Mouse (Mus musculus): ENCODE data around the gene Sebox. TPM values are rescaled to one million over a fixed set of nuclear protein-coding genes. Genes with fewer than 3 reads are reported as not detected.

Sebox gene
- polyA plus RNA-seq, 1 experiment from 2014 or later = 0.22 TPM

DNA sequence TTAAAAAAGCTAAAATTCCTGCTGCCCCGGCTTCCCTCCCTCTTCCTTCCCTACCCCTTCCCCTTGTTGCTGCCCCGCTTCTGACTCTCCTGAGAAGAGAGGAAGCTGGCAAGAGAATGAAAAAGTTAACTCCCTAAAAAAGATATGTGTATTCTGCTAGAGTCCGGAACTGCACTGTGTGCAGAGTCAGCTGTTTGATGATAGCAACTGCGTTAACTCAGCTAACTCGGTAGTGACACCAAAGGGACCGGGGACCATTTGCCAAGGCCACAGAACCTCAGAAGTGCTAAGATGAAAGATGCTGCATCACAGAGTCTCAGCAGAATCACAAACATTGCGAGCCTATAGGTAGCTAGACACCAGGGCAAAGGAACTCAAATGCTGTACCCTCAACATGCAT lies 35.7 kb upstream of the Sebox start:
- no peak overlapping the region for H3K4me2 ChIP-seq
- peaks cover 14% of the 10 kb centered on the region; the same call in 1 of the 2 replicates for H3K36me3 ChIP-seq
- no peak overlapping the region for H3K27ac ChIP-seq
- H3K4me1 ChIP-seq = peaks cover 17% of the 10 kb centered on the region
- 68% methylated on average over 7 of the region's 7 CpGs for WGBS
- H3K9ac ChIP-seq = no peak overlapping the region
- no peaks in the 10 kb centered on the region for H3K9me3 ChIP-seq
- no peak for ATAC-seq (ENCODE audit: insufficient number of reproducible peaks, low FRiP score, low TSS enrichment, low read depth)
- H3K4me3 ChIP-seq = no peak overlapping the region
- H3K27me3 ChIP-seq = no peaks in the 10 kb centered on the region

GRCm38 (mm10) chr11:78467932-78468331 lies 35.3 kb upstream of the Sebox start:
- H3K4me2 ChIP-seq = no peak overlapping the region
- ATAC-seq (ENCODE audit: insufficient number of reproducible peaks, low FRiP score, low TSS enrichment, low read depth) = no peak
- peaks cover 14% of the 10 kb centered on the region; the same call in 1 of the 2 replicates for H3K36me3 ChIP-seq
- H3K27ac ChIP-seq = peak overlapping the region; percentile 22; the same call in 1 of the 2 replicates
- H3K27me3 ChIP-seq = no peaks in the 10 kb centered on the region
- peaks cover 17% of the 10 kb centered on the region for H3K4me1 ChIP-seq
- no peak overlapping the region for H3K4me3 ChIP-seq
- H3K9me3 ChIP-seq = no peaks in the 10 kb centered on the region
- 57% methylated on average over 3 of the region's 3 CpGs for whole genome bisulfite sequencing
- no peak overlapping the region for H3K9ac ChIP-seq

DNA sequence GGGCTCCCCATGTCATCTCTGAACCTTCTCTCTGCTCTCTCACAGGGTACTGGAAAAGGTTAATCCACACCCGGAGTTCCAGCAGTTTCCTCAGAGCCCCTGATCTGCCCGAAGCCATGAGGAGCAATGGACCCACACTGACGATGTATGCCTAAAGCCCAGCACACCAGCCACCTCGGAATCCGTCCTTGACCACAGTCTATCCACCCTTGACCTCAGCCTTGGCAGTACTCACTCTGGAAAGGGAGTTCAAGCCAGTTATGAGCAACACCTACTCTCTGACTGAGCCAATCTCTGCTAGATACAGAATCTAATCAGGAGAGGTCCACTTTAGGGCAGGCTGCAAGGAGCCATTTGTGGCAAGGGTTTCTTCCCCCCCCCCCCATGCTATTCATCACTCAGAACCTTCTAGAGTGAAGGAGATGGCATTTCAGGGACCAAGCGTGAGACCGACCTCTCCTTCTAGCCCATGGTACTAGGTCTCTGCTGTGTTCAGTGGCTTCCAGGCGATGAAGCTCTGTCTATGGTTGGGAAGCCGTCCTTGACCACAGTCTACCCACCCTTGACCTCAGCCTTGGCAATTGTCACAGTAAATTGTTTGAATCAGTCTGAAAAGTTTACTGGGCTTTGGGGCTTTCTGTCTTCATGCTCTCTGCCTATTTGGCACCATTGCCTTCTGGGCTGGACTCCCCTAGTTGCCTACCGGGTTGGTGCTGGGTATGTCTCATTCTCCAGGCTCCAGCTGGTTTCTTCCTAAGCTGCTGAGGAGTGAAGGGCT lies 31.7 kb upstream of the Sebox start:
- WGBS = 89% methylated on average over 10 of the region's 10 CpGs
- H3K9me3 ChIP-seq = no peaks in the 10 kb centered on the region
- no peaks in the 10 kb centered on the region for H3K27me3 ChIP-seq
- H3K27ac ChIP-seq = no peak overlapping the region
- H3K9ac ChIP-seq = no peak overlapping the region
- no peak overlapping the region for H3K4me2 ChIP-seq
- peaks cover 5% of the 10 kb centered on the region for H3K4me1 ChIP-seq
- H3K4me3 ChIP-seq = no peak overlapping the region
- peaks cover 14% of the 10 kb centered on the region; the same call in 1 of the 2 replicates for H3K36me3 ChIP-seq
- ATAC-seq (ENCODE audit: insufficient number of reproducible peaks, low FRiP score, low TSS enrichment, low read depth) = no peak

DNA sequence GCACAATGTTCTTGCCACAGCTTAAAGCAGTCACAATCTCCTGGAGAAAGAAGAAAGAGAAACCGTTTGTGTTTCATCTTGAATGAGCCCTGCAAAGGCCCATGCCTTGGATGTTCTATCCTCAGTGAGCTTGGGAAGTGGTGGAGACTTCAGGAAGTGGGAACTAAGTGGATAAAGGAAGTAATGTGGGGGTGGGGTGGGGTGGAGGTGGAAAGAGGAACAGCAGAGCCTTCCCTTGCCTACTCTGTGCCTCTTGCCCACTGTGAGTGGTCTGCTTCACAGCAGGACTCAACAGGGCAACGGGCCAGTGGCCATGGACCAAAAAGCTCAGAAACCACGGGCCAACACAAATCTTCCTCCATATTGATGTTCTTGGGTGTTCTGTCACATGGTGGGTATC lies 28.0 kb upstream of the Sebox start:
- Histone ChIP-seq H3K4me1 (no peaks in the 10 kb centered on the region), H3K9me3 (no peaks in the 10 kb centered on the region), H3K27me3 (no peaks in the 10 kb centered on the region), H3K4me2 (no peak overlapping the region), H3K36me3 (peaks cover 12% of the 10 kb centered on the region; the same call in 1 of the 2 replicates), H3K4me3 (no peak overlapping the region), H3K27ac (no peak overlapping the region), H3K9ac (no peak overlapping the region)
- no peak for ATAC-seq (ENCODE audit: insufficient number of reproducible peaks, low FRiP score, low TSS enrichment, low read depth)
- 82% methylated on average over 3 of the region's 3 CpGs for WGBS

- H3K9me3 ChIP-seq = no peaks in the 10 kb centered on the region
- no peak overlapping the region for H3K4me3 ChIP-seq
- WGBS = 48% methylated on average over 7 of the region's 7 CpGs
- no peaks in the 10 kb centered on the region for H3K36me3 ChIP-seq
- no peaks in the 10 kb centered on the region for H3K4me1 ChIP-seq
- no peak for ATAC-seq (ENCODE audit: insufficient number of reproducible peaks, low FRiP score, low TSS enrichment, low read depth)
- H3K27ac ChIP-seq = no peak overlapping the region
- H3K4me2 ChIP-seq = no peak overlapping the region
- H3K27me3 ChIP-seq = peaks cover 43% of the 10 kb centered on the region
- no peak overlapping the region for H3K9ac ChIP-seq
These were observed 19.6 kb upstream of the Sebox start for GRCm38 (mm10) chr11:78483639-78484038.

DNA sequence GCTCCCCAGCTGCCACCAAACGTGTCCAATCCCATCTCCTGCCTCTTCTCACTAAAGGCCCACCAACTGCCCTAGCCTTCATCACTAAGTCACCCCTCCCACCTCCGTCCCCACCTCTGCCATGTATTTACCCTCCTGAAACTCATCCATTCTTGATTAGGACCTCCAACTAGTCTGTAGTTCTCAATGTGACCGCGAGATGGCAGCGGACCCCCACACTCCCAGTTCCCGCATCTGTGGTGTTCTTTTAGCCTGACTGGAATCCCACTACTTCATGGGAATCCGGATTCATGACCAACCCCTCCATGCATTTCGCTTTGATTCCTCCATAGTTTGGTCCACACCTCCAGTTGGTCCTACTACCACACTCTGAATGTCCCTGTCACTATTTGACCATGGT lies 15.1 kb upstream of the Sebox start:
- Histone ChIP-seq H3K27ac (no peak overlapping the region), H3K4me2 (no peak overlapping the region), H3K36me3 (no peaks in the 10 kb centered on the region), H3K9me3 (no peaks in the 10 kb centered on the region), H3K4me3 (no peak overlapping the region), H3K4me1 (peaks cover 6% of the 10 kb centered on the region), H3K9ac (no peak overlapping the region), H3K27me3 (peaks cover 72% of the 10 kb centered on the region)
- ATAC-seq (ENCODE audit: insufficient number of reproducible peaks, low FRiP score, low TSS enrichment, low read depth) = no peak
- 4% methylated on average over 8 of the region's 8 CpGs for WGBS

DNA sequence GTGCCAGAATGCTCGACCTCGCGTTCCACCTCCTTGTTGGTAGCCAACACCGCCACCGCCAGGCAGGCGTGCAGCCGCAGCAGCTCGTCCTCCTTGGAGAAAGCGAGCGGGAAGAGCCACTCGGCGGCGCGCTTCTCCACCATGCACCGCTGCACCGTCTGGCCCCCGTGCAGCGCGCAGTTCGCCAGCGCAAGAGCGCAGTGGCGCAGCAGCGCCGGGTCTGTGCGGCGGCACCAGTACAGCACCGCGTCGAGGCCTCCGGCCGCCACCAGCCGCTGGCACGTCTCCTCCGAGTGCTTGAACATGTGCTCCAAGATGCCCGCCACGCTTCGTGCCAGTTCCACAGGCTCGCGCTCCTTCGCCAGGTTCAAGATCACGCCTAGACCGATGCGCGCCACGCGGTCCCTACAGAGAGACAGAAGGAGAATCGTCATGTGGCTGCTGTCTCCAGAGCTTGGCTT lies 12.4 kb upstream of the Sebox start:
- Histone ChIP-seq H3K9me3 (no peaks in the 10 kb centered on the region), H3K27me3 (peaks cover 77% of the 10 kb centered on the region), H3K36me3 (no peaks in the 10 kb centered on the region), H3K4me1 (peaks cover 6% of the 10 kb centered on the region), H3K9ac (no peak overlapping the region), H3K4me2 (peak overlapping the region; percentile 41), H3K27ac (no peak overlapping the region), H3K4me3 (peak overlapping the region; percentile 29)
- 7% methylated on average over 48 of the region's 48 CpGs for WGBS
- ATAC-seq (ENCODE audit: insufficient number of reproducible peaks, low FRiP score, low TSS enrichment, low read depth) = no peak

DNA sequence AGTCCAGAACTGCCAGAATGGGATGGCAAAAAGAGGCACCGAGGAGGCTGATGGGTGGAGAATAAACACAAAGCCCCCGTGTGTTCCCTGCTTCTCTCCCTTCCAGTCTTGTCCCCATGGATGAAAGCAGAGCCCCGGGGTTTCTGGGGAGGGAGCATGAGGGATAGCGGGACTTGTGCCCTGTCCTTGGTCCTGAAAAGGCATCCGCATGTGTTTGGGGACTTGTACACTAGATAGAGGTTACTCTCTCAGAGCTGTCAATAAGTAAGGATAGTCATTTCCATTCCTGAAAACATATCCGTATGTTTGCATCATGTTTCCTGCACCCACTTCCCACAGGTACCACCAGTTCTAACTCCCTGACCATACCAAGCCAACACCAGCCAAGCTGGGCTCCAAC lies 7.3 kb upstream of the Sebox start:
- H3K4me1 ChIP-seq = peaks cover 17% of the 10 kb centered on the region
- H3K27ac ChIP-seq = no peak overlapping the region
- H3K36me3 ChIP-seq = no peaks in the 10 kb centered on the region
- H3K27me3 ChIP-seq = peaks cover 67% of the 10 kb centered on the region
- no peak overlapping the region for H3K9ac ChIP-seq
- no peak overlapping the region for H3K4me3 ChIP-seq
- ATAC-seq (ENCODE audit: insufficient number of reproducible peaks, low FRiP score, low TSS enrichment, low read depth) = no peak
- WGBS = 5% methylated on average over 6 of the region's 6 CpGs
- H3K4me2 ChIP-seq = no peak overlapping the region
- H3K9me3 ChIP-seq = no peaks in the 10 kb centered on the region

GRCm38 (mm10) chr11:78497071-78497541 lies 6.1 kb upstream of the Sebox start:
- Histone ChIP-seq H3K4me3 (peak overlapping the region; percentile 48), H3K27me3 (peaks cover 62% of the 10 kb centered on the region), H3K9ac (no peak overlapping the region), H3K9me3 (no peaks in the 10 kb centered on the region), H3K4me1 (peaks cover 16% of the 10 kb centered on the region), H3K4me2 (peak overlapping the region; percentile 92), H3K27ac (no peak overlapping the region), H3K36me3 (no peaks in the 10 kb centered on the region)
- whole genome bisulfite sequencing = 1% methylated on average over 44 of the region's 44 CpGs
- ATAC-seq (ENCODE audit: insufficient number of reproducible peaks, low FRiP score, low TSS enrichment, low read depth) = no peak; the same call in 1 of the 2 replicates

DNA sequence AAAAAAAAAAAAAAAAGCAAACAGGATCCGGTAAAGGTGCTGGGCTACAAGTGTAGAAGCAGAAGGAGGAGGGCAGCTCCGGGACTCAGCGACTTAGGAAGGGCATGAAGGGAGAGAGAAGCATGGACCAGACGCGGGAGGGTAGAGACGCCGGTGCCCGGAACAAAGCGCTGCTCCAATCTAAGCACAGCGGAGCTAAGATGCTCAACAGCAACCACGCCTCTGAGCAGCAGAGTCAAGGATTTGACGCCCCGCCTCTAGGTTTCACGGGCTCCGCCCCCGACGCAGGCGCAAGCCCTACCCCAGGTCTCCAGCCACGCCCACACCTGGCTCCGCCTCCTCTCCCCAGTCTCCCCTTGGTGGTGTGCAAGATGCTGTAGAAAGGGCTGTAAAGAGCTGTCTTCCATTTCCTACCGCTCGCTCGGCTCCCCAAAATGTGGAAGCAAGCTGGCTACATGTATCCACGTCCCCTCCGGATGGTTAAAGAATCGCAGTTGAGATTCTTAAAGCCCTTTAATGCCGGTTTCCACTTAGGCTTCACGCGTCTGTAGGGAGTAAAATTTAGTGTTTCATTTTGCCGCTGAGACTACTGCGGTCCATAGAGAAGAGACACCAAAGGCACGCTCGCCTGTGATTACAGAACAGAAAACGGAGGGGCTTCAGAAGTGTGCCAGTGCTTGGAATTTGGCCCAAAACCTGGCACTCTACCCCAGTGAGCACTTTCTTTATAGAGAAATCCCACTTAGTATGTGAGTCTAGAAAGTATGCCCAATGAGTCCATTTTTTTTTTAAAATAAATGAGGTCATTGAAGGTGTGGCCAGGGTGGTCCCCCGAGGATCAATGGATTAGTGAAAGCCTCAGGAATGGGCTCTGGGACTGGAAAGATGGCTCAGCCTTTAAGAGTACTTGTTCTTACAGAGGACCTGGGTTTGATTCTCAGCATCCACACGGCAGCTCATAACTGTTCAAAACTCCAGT lies 5.4 kb upstream of the Sebox start, which contains the start of gene Sarm1:
Sarm1 (minus strand) TSS at position 211 of the 979 bp plus-strand sequence.
- peaks cover 62% of the 10 kb centered on the region for H3K27me3 ChIP-seq
- ATAC-seq (ENCODE audit: insufficient number of reproducible peaks, low FRiP score, low TSS enrichment, low read depth) = peak; percentile 91
- no peak within 1 kb of the TSS for H3K9ac ChIP-seq
- 3% methylated on average over 36 of the region's 36 CpGs for WGBS
- H3K4me3 ChIP-seq = peak within 1 kb of the TSS; percentile 48
- no peaks in the 10 kb centered on the region for H3K9me3 ChIP-seq
- H3K4me2 ChIP-seq = peak within 1 kb of the TSS; percentile 92
- H3K36me3 ChIP-seq = no peaks in the 10 kb centered on the region
- peaks cover 16% of the 10 kb centered on the region for H3K4me1 ChIP-seq
- no peak within 1 kb of the TSS for H3K27ac ChIP-seq

GRCm38 (mm10) chr11:78499004-78499403 lies 4.2 kb upstream of the Sebox start, which contains the start of gene Vtn:
Vtn (plus strand) TSS chr11:78499091.
- 63% methylated on average over 7 of the region's 7 CpGs for WGBS
- Histone ChIP-seq H3K4me2 (peak within 1 kb of the TSS; percentile 92), H3K27me3 (peaks cover 61% of the 10 kb centered on the region), H3K4me3 (peak within 1 kb of the TSS; percentile 48), H3K36me3 (no peaks in the 10 kb centered on the region), H3K9me3 (no peaks in the 10 kb centered on the region), H3K27ac (no peak within 1 kb of the TSS), H3K9ac (no peak within 1 kb of the TSS), H3K4me1 (peaks cover 16% of the 10 kb centered on the region)
- ATAC-seq (ENCODE audit: insufficient number of reproducible peaks, low FRiP score, low TSS enrichment, low read depth) = no peak

Data from limb, embryonic 15.5 days (tissue).